Mouse (Mus musculus) left cerebral cortex, adult 2 months (tissue): ENCODE measurements around the gene Shc1. TPM values are rescaled to one million over a fixed set of nuclear protein-coding genes. Genes with fewer than 3 reads are reported as not detected.

Source experiments
- DNase-seq, 2 experiments: peaks; one replicate each; pipeline ENCODE4 v3.0.0; 2021 to 2022; ENCODE audit warnings: low spot score in 2 of 2, mixed read lengths in 1 of 2; ENCODE audit errors: extremely low spot score in 1 of 2
- H3K27ac ChIP-seq: fragments of 200-600 bp; 2 replicates; pipeline ENCODE4 v1.8.1; 2022
- H3K4me3 ChIP-seq: fragments of 200-600 bp; 2 replicates; pipeline ENCODE4 v1.8.1; 2022
- CTCF ChIP-seq: fragments of 200-600 bp; IDR thresholded peaks from 2 replicates; pipeline ENCODE4 v1.8.1; 2022; ENCODE audit warnings: antibody characterized with exemption, mild to moderate bottlenecking, moderate library complexity
- intact Hi-C: fragments of 180-260 bp; cut with DNase I; formaldehyde crosslinking; loops from one replicate; pipeline ENCODE4 v1.15.1; 2025
- total RNA-seq, 2 experiments: library from RNA; stranded (reverse); gene quantifications; 2 replicates each; pipeline ENCODE4 v1.2.3; 2021

Shc1 gene
- total RNA-seq, 2 experiments from 2014 or later: 12.9 to 16.4 TPM

- Histone ChIP-seq H3K27ac (peak overlapping the region; percentile 89), H3K4me3 (peak overlapping the region; percentile 64)
- no peak for TF ChIP-seq CTCF
- intact Hi-C loops: no loop called here
- no peak for DNase-seq
Measured at GRCm38 (mm10) chr3:89391663-89392511, 26.4 kb upstream of the Shc1 start.

GRCm38 (mm10) chr3:89392871-89393311, 25.4 kb upstream of the Shc1 start:
- peak overlapping the region; percentile 64 for H3K4me3 ChIP-seq
- no peak for DNase-seq
- TF ChIP-seq CTCF: no peak
- H3K27ac ChIP-seq: peak overlapping the region; percentile 89
- intact Hi-C loops: no loop called here

DNA sequence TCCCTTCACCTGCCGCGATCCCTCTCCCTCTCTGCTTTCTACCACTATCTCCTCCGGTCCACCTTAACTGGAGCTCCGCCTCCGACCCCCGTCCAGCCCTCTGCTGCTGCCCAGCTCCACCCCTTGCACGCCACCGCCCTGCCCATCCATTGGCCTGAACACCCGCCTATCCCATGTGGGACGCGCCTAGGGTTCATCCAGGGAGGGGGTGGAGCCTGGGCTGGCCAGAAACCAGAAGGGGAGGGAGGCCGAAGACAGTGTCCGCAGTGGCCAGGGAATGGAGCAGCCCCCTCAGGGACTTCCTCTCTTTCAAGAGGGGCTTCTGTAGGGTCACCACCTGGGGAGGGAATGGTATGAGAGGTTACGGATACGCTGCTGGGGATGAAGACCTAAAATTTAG, 24.6 kb upstream of the Shc1 start:
- H3K27ac ChIP-seq: peak overlapping the region; percentile 85
- DNase-seq: peak; percentile 93 to 94
- intact Hi-C loops: loop anchor here (2.0 kb wide), 1 partner anchor 17 kb away; the partner anchor contains the start of gene Flad1
- TF ChIP-seq CTCF: no peak
- H3K4me3 ChIP-seq: peak overlapping the region; percentile 49

DNA sequence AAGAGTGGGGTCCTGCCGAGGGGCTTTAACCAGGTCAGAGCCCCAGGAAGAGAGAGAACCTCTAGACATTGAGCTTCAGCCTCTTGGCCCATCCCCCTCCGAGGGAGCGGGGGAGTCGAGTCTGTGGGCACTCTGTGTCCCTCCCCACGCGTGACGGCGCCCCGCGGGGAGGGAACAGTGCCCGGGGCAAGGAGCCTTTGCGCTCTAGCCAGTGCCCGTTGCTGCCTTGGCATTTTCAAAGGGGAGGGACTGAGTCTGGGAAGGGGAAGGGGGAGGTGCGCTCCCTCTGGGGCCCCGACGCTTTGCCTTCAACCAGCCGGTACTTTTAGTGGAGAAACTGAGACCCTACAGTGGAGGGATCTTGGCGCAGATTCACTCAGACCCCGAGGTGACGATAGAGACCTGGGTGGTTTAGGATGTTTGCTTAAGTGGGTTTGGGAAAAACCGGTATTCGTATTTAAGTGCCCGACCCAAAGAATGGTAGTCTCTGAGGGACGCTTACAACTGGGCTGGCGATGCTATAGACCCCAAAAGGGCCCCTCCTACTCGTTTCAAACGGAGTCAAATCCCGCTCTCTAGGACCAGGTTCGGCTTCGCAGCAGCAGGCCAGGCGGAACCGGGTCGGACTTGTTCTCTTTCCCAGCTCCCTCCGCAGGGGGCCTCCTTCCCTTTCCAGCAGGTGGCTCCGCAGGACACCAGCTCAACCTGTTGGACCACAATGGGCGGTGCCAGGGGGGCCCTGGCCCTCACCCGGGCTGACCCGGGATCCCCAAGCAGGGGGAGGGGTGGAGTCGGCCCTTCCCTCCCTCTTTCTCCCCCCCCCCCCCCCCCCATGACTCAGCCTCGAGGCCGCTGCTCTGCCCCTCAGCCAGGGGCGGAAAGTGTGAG, 24.0 kb upstream of the Shc1 start, which contains the start of gene Zbtb7b:
Gene Zbtb7b (minus strand): TSS at position 771 of the 888 bp plus-strand sequence.
- peak; percentile 8 for TF ChIP-seq CTCF
- DNase-seq: peak; percentile 57 to 59
- Histone ChIP-seq H3K27ac (peak within 1 kb of the TSS; percentile 85), H3K4me3 (peak within 1 kb of the TSS; percentile 49)
- intact Hi-C loops: loop anchor here (2.0 kb wide), 1 partner anchor 17 kb away; the partner anchor contains the start of gene Flad1

DNA sequence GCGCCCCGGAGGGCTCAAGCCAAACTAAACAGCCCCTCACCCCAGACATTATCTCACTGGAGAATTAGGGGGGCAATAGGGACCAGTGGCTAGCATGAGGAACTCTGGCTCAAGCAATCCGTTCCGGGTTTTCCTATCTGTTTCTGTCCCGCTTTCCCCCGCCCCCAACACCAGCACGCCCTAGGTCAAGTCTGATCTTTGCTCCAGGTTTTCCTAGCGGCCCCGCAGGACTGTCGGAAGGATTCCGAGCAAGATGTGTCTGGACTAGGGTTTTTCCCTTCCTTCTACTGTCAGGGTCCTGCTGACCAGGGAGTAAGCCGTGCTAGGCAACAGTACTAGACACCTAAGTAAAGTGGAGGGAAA, 23.4 kb upstream of the Shc1 start:
- Histone ChIP-seq H3K4me3 (peak overlapping the region; percentile 49), H3K27ac (peak overlapping the region; percentile 85)
- intact Hi-C loops: loop anchor here (2.0 kb wide), 1 partner anchor 16 kb away; the partner anchor contains the start of gene Flad1
- TF ChIP-seq CTCF: no peak
- DNase-seq: peak in 1 of 2 experiments; percentile 57

DNA sequence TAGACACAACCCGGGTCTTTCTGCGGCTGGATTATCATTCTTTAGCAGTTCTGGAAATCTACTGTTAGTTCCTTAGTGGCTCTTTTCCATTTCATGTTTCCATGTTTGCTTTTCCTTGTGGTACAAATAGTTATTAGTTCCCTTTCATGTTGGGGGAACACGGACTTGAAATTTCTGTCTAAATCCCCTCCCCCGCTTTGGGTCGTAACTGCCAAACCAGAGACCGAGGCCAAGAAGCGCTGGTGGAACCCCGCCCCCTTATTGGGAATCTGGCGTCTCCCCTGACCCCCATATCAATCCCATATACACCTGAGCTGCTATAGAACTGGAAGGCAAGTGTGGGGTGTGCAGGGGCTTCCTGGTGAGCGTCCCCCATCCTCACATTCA, 22.8 kb upstream of the Shc1 start:
- intact Hi-C loops: loop anchor here (2.0 kb wide), 1 partner anchor 15 kb away; the partner anchor contains the start of gene Flad1
- peak overlapping the region; percentile 49 for H3K4me3 ChIP-seq
- TF ChIP-seq CTCF: no peak
- no peak for DNase-seq
- H3K27ac ChIP-seq: peak overlapping the region; percentile 85; the same call in 1 of the 2 replicates

GRCm38 (mm10) chr3:89395806-89396653, 22.2 kb upstream of the Shc1 start:
- intact Hi-C loops: loop anchor here (2.0 kb wide), 1 partner anchor 15 kb away; the partner anchor contains the start of gene Flad1
- Histone ChIP-seq H3K4me3 (peak overlapping the region; percentile 38), H3K27ac (peak overlapping the region; percentile 11; the same call in 1 of the 2 replicates)
- DNase-seq: peak in 1 of 2 experiments; percentile 46
- TF ChIP-seq CTCF: peak; percentile 90

- Histone ChIP-seq H3K27ac (no peak overlapping the region), H3K4me3 (peak overlapping the region; percentile 38)
- no peak for DNase-seq
- no peak for TF ChIP-seq CTCF
- intact Hi-C loops: loop anchor here (1.0 kb wide), 1 partner anchor 43 kb away; no protein-coding TSS in a partner anchor
Measured at GRCm38 (mm10) chr3:89396654-89397005, 21.6 kb upstream of the Shc1 start.

GRCm38 (mm10) chr3:89401329-89401728, 16.9 kb upstream of the Shc1 start:
- Histone ChIP-seq H3K4me3 (no peak overlapping the region), H3K27ac (no peak overlapping the region)
- TF ChIP-seq CTCF: no peak
- intact Hi-C loops: no loop called here
- no peak for DNase-seq

DNA sequence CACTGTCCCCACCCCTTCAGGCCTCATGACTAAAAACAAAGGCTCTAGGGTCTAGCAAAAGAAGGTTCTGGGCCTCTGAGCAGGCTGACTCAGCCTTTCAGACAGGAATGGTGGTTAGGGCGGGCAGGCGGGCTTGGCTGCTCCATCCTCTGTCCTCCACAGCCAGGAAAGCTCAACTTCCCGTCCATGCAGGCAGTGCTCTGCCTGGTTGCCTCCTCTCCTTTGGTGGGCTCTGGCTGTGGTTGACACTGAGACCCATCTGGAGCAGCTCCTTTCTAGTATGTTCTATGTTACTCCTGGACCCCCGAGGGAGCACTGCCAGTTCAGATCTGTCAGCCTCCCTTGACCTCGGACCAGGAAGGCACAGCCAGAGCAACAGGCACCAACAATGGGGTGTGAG, 15.6 kb upstream of the Shc1 start, which contains the start of gene Lenep:
Gene Lenep (minus strand): TSS at position 101 of the 400 bp plus-strand sequence.
- DNase-seq: no peak
- intact Hi-C loops: no loop called here
- Histone ChIP-seq H3K4me3 (no peak within 1 kb of the TSS), H3K27ac (no peak within 1 kb of the TSS)
- no peak for TF ChIP-seq CTCF

DNA sequence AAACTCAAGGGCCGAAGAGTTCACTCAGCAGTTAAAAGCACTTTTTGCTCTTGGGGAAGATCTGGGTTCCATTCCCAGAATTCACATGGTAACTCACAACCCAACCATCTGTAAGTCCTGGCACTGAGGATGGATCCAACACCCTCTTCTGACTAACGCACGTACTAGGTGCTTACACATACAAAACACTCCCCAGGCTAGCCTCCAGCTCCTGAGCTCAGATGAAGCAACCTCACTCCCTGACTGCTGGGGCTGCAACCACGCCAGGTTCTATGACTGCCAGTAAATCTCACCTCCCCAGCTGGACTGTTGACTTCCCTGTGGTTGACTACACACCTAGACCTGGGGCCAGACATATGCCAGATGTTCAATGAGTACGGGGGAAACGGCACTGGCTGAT, 11.4 kb upstream of the Shc1 start:
- no peak overlapping the region for H3K4me3 ChIP-seq
- DNase-seq: no peak
- no peak overlapping the region for H3K27ac ChIP-seq
- TF ChIP-seq CTCF: no peak
- intact Hi-C loops: no loop called here
